Mouse (Mus musculus) WW6 (cell line): ENCODE results near the gene Cyp3a59.
"Not testable (repeated sequence)": the region's sequence is repeated elsewhere in the genome, so short reads cannot be mapped to it uniquely, and the experiment has no call there.

ENCODE experiments used
- DNase-seq: peaks from one replicate; pipeline ENCODE4 v3.0.0-alpha.2; 2013; ENCODE audit warnings: low read depth, low spot score

Gene Cyp3a59

DNA sequence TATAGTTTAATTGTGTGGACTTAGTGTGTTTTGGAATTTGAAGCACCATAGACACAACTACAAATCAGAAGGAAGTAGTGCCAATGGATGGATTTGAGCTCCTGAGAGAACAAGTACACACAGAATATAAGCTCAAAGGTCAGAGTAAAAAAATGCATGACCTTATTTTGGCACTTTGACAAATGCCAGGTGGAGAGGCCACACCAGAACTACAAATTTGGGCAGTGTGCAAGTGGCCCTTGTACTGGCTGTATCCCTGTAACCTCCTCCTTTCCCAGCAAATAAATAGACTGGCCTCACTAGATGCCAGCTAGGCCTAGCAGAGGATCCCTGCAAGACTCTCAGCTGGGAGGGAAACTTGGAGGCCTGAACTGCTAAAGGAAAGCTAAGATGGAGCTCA is at the start of gene Cyp3a59:
Gene Cyp3a59, plus strand, starts transcription at position 313 of the 400 bp plus-strand sequence.
- DNase-seq = not testable (repeated sequence)

DNA sequence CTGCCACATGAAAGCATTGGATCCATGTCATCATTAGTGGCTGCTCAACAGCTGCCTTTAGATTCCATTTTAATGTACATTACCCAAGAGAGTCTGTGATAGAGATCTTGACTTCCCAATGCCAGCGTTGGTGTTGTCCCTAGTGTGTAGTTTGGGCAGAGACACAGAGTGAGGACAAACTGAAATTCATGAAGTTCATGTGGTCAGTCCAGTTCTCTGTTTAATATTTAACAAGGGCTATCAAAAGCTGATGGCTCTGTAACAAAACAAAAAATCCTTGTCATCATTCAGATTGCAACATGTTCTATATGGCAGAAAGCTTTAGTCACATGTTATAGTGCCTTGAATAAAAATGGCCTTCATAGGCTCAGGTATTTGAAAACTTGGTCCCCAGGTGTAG is 9.0 kb upstream of the Cyp3a59 start:
- DNase-seq = no peak

DNA sequence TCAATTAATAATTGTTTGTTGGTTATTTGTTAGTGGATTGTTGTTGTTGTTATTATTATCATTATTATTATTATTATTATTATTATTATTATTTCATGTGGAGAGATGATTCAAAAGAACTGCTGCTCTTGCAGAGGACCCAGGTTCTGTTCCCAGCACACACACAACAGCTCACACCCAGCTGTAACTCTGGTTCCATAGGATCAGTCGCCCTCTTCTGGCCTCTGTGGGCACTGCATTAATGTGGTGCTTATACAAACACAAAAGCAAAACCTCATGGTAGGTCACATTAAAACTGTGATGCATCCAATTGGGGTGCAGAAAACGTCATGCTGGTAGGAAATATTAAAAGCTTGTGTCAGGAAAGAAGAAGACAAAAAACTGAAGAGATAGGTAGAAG is 68.8 kb downstream of the Cyp3a59 start:
- DNase-seq = peak; percentile 9

DNA sequence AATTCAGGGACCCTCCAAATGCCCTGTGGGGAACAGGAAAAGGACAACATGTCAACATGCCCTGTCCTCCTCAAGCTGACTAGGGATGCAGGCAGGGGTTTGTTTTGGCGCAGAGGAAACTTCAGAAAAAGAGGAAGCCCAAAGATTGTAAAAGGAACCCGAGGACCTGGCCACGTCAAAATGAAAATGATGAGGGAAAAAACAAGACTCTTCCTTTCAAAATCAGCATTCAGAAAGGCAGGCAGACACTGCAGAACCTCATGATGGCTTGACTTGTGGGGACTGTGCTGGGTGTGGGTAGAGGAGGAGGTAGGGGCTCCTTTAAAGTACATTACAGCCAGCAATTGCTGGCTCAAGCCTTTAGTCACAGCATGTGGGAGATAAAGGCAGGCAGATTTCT is 71.4 kb downstream of the Cyp3a59 start:
- no peak for DNase-seq

DNA sequence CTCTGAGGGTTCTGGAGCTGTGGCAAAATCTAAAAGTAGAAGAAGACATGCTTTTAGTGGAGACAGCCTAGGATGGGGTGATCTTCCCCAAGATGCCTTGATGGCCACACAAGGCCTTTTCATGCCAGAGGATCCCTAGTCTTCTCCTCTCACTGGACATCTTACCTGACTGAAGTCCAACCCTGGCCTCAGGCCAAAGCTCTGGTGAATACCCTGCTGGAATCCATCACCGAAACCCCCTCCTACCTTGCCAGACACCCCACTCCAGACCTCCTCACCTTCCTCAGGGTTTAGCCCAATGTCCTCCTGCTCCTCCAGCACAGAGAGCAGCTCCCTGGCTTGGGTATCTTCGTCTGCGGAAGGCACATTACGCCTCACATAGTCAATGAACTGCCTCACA is 79.3 kb downstream of the Cyp3a59 start:
- DNase-seq = not testable (repeated sequence)

DNA sequence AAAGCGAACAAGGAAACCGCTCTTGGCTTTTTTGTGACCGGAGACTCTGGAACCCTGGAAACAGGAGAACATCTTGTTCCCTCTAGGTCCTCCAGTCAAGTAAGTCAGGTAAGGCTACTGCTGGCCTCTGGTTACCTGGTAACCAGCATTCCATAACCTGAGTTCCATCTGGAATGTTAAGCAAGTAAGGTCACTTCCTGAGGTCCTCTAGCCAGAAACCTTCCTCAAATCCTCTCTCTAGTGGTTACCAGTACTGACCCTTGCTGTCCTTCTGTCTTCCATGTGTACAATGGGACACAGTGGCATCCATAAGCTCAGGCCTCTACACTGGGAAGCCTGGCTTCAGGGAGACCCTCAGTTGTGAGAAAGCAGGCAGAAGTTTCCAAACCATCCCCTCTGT is 81.4 kb downstream of the Cyp3a59 start, which contains the start of gene Gm5565:
Gene Gm5565, minus strand, starts transcription at position 101 of the 400 bp plus-strand sequence.
- not testable (repeated sequence) for DNase-seq
